Mouse (Mus musculus) liver, embryonic 14.5 days (tissue): Measurements from ENCODE around the gene Gm48551. TPM values are rescaled to one million over a fixed set of nuclear protein-coding genes. Genes with fewer than 3 reads are reported as not detected.
A peak's percentile ranks its signal among the peaks of the same experiment; 100 is the strongest.

Source experiments
- ATAC-seq: fragments of 200-750 bp; cut with Nextera tagmentation; 2 replicates; pipeline ENCODE4 v1.8.0; 2017; ENCODE audit warnings: moderate number of reproducible peaks, mild to moderate bottlenecking, moderate library complexity; ENCODE audit not compliant: insufficient read depth
- DNase-seq, 3 experiments: peaks; one replicate each; pipeline ENCODE4 v3.0.0-alpha.2; 2012 to 2013; ENCODE audit warnings: low read depth in 3 of 3, low spot score in 3 of 3
- H3K27ac ChIP-seq: fragments of 300-500 bp; sonication (generic); 2 replicates; pipeline ENCODE4 v1.5.1; 2014; ENCODE audit warnings: moderate library complexity, mild to moderate bottlenecking, control low read depth, inconsistent platforms
- H3K27me3 ChIP-seq: fragments of 300-500 bp; sonication (generic); 2 replicates; pipeline ENCODE4 v1.6.1; 2014; ENCODE audit warnings: mild to moderate bottlenecking, low read length, moderate library complexity; ENCODE audit not compliant: control insufficient read depth, insufficient read depth
- H3K36me3 ChIP-seq: fragments of 300-500 bp; sonication (generic); replicated peaks from 2 replicates; pipeline ENCODE4 v1.6.1; 2014; ENCODE audit warnings: low read depth; ENCODE audit not compliant: control insufficient read depth, insufficient read depth
- H3K4me1 ChIP-seq, 2 experiments: fragments of 200-500 bp in 1 of 2; fragments of 300-500 bp in 1 of 2; sonication (generic) in 1 of 2; replicated peaks; 2 replicates each; pipeline ENCODE4 v1.6.1; 2012 to 2014; ENCODE audit warnings: antibody characterized with exemption in 1 of 2, inconsistent platforms in 1 of 2, low read length in 1 of 2; ENCODE audit not compliant: control insufficient read depth in 2 of 2, insufficient read depth in 2 of 2
- H3K4me2 ChIP-seq: fragments of 300-500 bp; sonication (generic); 2 replicates; pipeline ENCODE4 v1.6.1; 2014; ENCODE audit warnings: low read depth, mild to moderate bottlenecking, control low read depth, moderate library complexity
- H3K4me3 ChIP-seq, 2 experiments: fragments of 200-500 bp in 1 of 2; fragments of 300-500 bp in 1 of 2; sonication (generic) in 1 of 2; 2 replicates each; pipeline ENCODE4 v1.5.1; 2012 to 2014; ENCODE audit warnings: low read depth in 2 of 2, low read length in 2 of 2, mild to moderate bottlenecking in 2 of 2, control low read depth in 1 of 2, inconsistent platforms in 1 of 2, moderate library complexity in 1 of 2; ENCODE audit not compliant: insufficient read depth in 1 of 2
- H3K9ac ChIP-seq: fragments of 300-500 bp; sonication (generic); replicated peaks from 2 replicates; pipeline ENCODE4 v1.6.1; 2014; ENCODE audit warnings: mild to moderate bottlenecking, control low read depth, moderate library complexity
- H3K9me3 ChIP-seq: fragments of 300-500 bp; sonication (generic); 2 replicates; pipeline ENCODE4 v1.6.1; 2016; ENCODE audit warnings: low read length, mixed read lengths; ENCODE audit not compliant: control insufficient read depth
- CTCF ChIP-seq: IDR thresholded peaks from 2 replicates; pipeline ENCODE4 v1.5.1; 2016; ENCODE audit warnings: antibody characterized with exemption, low read depth, control low read depth
- EP300 ChIP-seq: IDR thresholded peaks from 2 replicates; pipeline ENCODE4 v1.6.1; 2016; ENCODE audit warnings: antibody characterized with exemption, low read depth
- WGBS: fragments of 180-500 bp; shearing (Covaris S2); extraction: QIAGEN DNeasy Blood & Tissue Kit; methylation state at CpG from one replicate; pipeline ENCODE4 v1.1.7; 2014; ENCODE audit not compliant: insufficient replicate concordance; 5-methylcytosine and 5-hydroxymethylcytosine counted together
- polyA plus RNA-seq, 2 experiments: library from polyadenylated mRNA; depleted of rRNA in 1 of 2; stranded (reverse) in 1 of 2; unstranded in 1 of 2; fragments of >200 nt; fragmentation: Nextera tagmentation in 1 of 2; extraction: Ambion mirVana in 1 of 2; gene quantifications; 2 replicates each; pipeline versions ENCODE4 v1.2.1 to v1.2.3; 2012 to 2014

Gm48551 gene
- polyA plus RNA-seq, 2 experiments = 0.47 to 1.0 TPM

GRCm38 (mm10) chr10:81430141-81430830 lies 46.0 kb downstream of the Gm48551 start:
- peak overlapping the region; percentile 64 for H3K9ac ChIP-seq
- DNase-seq = no peak
- peak overlapping the region; percentile 94 for H3K4me2 ChIP-seq
- no peaks in the 10 kb centered on the region for H3K36me3 ChIP-seq
- peaks cover 46% of the 10 kb centered on the region for H3K27me3 ChIP-seq
- TF ChIP-seq CTCF (no peak), EP300 (no peak)
- under 1% methylated on average over 59 of the region's 89 CpGs for WGBS
- peak; percentile 27; the same call in 1 of the 2 replicates for ATAC-seq
- no peaks in the 10 kb centered on the region for H3K9me3 ChIP-seq
- peak overlapping the region; percentile 61 to 67 for H3K4me3 ChIP-seq
- H3K27ac ChIP-seq = peak overlapping the region; percentile 41
- H3K4me1 ChIP-seq = peaks cover 4 to 8% of the 10 kb centered on the region in 2 experiments

DNA sequence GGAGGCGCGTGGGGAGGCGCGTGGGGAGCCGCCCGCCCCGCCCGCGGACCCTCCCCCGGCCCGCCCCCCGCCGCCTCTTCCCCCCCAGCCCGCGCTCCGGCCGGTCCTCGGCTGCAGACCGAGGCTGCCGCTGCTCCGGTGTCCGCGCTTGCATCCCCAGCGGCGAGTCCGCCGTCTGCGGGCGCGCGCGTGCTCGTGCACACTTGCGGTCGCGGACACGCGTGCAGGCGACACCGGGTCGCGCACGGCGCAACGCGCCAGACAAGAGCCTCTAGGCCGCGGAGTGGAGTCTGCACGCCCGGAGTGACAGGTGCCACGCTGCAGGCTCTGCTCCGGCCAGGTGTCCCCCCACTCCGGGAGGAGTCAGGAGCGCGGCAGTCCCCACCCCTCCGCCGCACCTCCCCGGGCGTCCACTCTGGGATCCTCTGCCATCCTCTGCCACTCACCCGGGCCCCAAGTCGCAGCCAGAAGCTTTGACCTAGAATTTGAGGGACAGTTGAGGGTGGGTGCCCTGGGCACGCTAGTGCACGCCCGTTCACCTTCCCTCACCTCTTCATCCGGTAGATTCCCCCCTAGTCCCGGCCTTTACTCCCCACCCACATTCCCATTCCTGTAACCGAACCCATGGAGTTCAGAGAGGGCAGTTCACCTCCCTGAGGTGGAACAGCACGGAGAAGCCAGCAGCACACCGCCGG lies 46.7 kb downstream of the Gm48551 start:
- H3K4me2 ChIP-seq = peak overlapping the region; percentile 94
- TF ChIP-seq CTCF = no peak
- TF ChIP-seq EP300 = no peak
- ATAC-seq = no peak; the same call in 1 of the 2 replicates
- H3K9ac ChIP-seq = no peak overlapping the region
- no peaks in the 10 kb centered on the region for H3K9me3 ChIP-seq
- no peaks in the 10 kb centered on the region for H3K36me3 ChIP-seq
- 3% methylated on average over 57 of the region's 70 CpGs for WGBS
- no peak for DNase-seq
- peaks cover 40% of the 10 kb centered on the region for H3K27me3 ChIP-seq
- H3K27ac ChIP-seq = no peak overlapping the region
- H3K4me1 ChIP-seq = peaks cover 4 to 8% of the 10 kb centered on the region in 2 experiments
- H3K4me3 ChIP-seq = peak overlapping the region; percentile 61 to 67

- no peaks in the 10 kb centered on the region for H3K36me3 ChIP-seq
- TF ChIP-seq CTCF = no peak
- TF ChIP-seq EP300 = no peak
- no peak overlapping the region for H3K9ac ChIP-seq
- ATAC-seq (no peak), DNase-seq (no peak)
- peak overlapping the region; percentile 94 for H3K4me2 ChIP-seq
- 13% methylated on average over 15 of the region's 15 CpGs for WGBS
- H3K9me3 ChIP-seq = no peaks in the 10 kb centered on the region
- H3K4me3 ChIP-seq = no peak overlapping the region; a peak in 1 of 4 replicates
- H3K27me3 ChIP-seq = peaks cover 33% of the 10 kb centered on the region
- peaks cover 4 to 8% of the 10 kb centered on the region in 2 experiments for H3K4me1 ChIP-seq
- no peak overlapping the region for H3K27ac ChIP-seq
These were observed 47.4 kb downstream of the Gm48551 start for GRCm38 (mm10) chr10:81431526-81432168.

GRCm38 (mm10) chr10:81432169-81432867 lies 48.1 kb downstream of the Gm48551 start:
- DNase-seq (no peak), ATAC-seq (no peak)
- TF ChIP-seq CTCF (no peak), EP300 (no peak)
- H3K27ac ChIP-seq = no peak overlapping the region
- no peaks in the 10 kb centered on the region for H3K36me3 ChIP-seq
- H3K9me3 ChIP-seq = no peaks in the 10 kb centered on the region
- H3K4me2 ChIP-seq = peak overlapping the region; percentile 44
- 55% methylated on average over 21 of the region's 21 CpGs for WGBS
- H3K4me1 ChIP-seq = peaks cover 4 to 8% of the 10 kb centered on the region in 2 experiments
- peaks cover 27% of the 10 kb centered on the region for H3K27me3 ChIP-seq
- no peak overlapping the region for H3K4me3 ChIP-seq
- no peak overlapping the region for H3K9ac ChIP-seq
